ENCODE assay signal across 11 mouse cellular contexts in the genomic region with DNA sequence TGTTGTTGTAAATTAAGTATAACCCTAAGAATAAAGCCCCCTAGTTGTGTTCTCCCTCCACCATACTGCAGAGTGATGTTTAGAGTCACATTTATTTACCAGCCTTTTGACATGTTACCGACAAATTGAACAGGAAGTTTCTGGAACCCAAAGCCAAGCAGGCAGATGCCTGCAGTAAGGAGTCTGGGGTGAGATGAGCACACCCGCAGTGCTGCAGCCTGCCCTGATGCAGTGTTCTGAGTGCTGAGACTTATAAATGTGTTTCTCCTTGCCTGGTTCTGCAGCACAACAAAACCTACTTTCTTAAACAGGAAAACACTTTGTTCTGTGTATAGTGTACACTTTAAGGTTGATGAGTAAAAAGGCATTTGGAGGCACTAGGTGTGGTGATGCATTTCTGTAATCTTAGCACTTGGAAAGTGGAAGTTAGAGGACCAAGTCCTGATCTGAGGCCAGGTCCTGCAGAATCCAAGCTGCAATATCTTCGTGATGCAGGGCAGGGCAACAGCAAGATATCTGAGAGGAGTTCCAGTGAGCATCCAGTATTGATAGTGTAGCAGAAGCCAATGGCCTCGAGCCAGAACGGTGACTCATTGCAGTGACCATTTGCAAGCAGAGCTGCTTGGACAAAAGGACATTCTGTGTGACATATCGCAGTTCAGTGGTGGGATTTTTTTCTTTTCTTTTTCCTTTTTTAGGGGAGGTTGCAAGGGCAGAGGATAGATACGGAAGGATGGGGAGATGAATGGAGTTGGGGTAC. TPM values are rescaled to one million over a fixed set of nuclear protein-coding genes. Genes with fewer than 3 reads are reported as not detected.
A peak's percentile ranks its signal among the peaks of the same experiment; 100 is the strongest.
DNase-seq lines count a peak whose midpoint lies in the region; ATAC-seq lines count a peak whose summit lies in the region.
"Had no signal": no experiment of that assay in that cellular context is flagged by ENCODE, and none has a peak within 500 bp of the region (broad histone marks: within the 10 kb centered on the region; RNA-seq: fewer than 3 reads in every experiment).

No protein-coding gene starts in this region.

- H3K27me3 ChIP-seq in midbrain, embryonic 14.5 days (ENCODE audit: control insufficient read depth, insufficient read depth, low read length), result no peaks in the 10 kb centered on the region
- H3K27me3 ChIP-seq: embryonic facial prominence, embryonic 15.5 days had no signal

- peaks cover 18% of the 10 kb centered on the region for H3K4me1 ChIP-seq in midbrain, embryonic 14.5 days (ENCODE audit: control insufficient read depth, insufficient read depth, low read length)

- no peak overlapping the region for H3K27ac ChIP-seq in midbrain, embryonic 14.5 days (replicated peaks; ENCODE audit: low read depth, low read length)
- H3K27ac ChIP-seq: embryonic facial prominence, embryonic 15.5 days; liver, embryonic 14.5 days had no signal

- H3K9ac ChIP-seq in midbrain, embryonic 14.5 days (replicated peaks; ENCODE audit: low read length), result no peak overlapping the region
- H3K9ac ChIP-seq: embryonic facial prominence, embryonic 15.5 days; liver, embryonic 14.5 days had no signal

- H3K4me2 ChIP-seq in midbrain, embryonic 14.5 days (ENCODE audit: low read length), result no peak overlapping the region
- H3K4me2 ChIP-seq: embryonic facial prominence, embryonic 15.5 days had no signal

- WGBS in midbrain, embryonic 14.5 days, result 71% methylated on average over 7 of the region's 7 CpGs

- no peaks in the 10 kb centered on the region for H3K9me3 ChIP-seq in midbrain, embryonic 14.5 days (ENCODE audit: control insufficient read depth, low read length)
- H3K9me3 ChIP-seq: embryonic facial prominence, embryonic 15.5 days had no signal

- ATAC-seq in midbrain, embryonic 14.5 days (ENCODE audit: low FRiP score, low TSS enrichment), result no peak

- no peaks in the 10 kb centered on the region for H3K36me3 ChIP-seq in midbrain, embryonic 14.5 days (ENCODE audit: control insufficient read depth, insufficient read depth, low read length)
- H3K36me3 ChIP-seq: embryonic facial prominence, embryonic 15.5 days; G1E had no signal

- DNase-seq in layer of hippocampus, adult 8-10 months (ENCODE audit: low spot score in 2 of 2), result peak; percentile 69 to 75
- DNase-seq in layer of hippocampus, postnatal 10 days (ENCODE audit: low spot score in 2 of 2), result no peak
- DNase-seq in adrenal gland, adult 8-10 months, result peak; percentile 86
- peak; percentile 59 for DNase-seq in gastrocnemius, postnatal 25 days
- peak; percentile 75 for DNase-seq in kidney, postnatal 10 days
- DNase-seq in retina, embryonic 14.5 days (ENCODE audit: low spot score), result peak; percentile 26
- no peak for DNase-seq in thymus, postnatal 0 days (ENCODE audit: low spot score)
- DNase-seq in midbrain, embryonic 14.5 days, result no peak

- H3K4me3 ChIP-seq in midbrain, embryonic 14.5 days (replicated peaks; ENCODE audit: low read depth, low read length), result no peak overlapping the region
- H3K4me3 ChIP-seq: embryonic facial prominence, embryonic 15.5 days had no signal

RNA-seq across cellular contexts. Expression of a gene that starts 58.0 kb away (rescaled TPM):
- total RNA-seq in layer of hippocampus, adult 8-10 months (2022), result 100 to 1,000 TPM in 2 of 4 experiments, 10 to 100 TPM in 2; 92.0 to 111 (median 99.5) TPM
- total RNA-seq in layer of hippocampus, postnatal 10 days (2021), result 10 to 100 TPM; 55.2 to 64.0 TPM
- total RNA-seq in adrenal gland, adult 8-10 months (2022), result 10 to 100 TPM; 31.4 to 39.2 (median 34.6) TPM
- 1 to 10 TPM; 9.1 to 9.8 TPM for total RNA-seq in gastrocnemius, postnatal 25 days (2021)
- polyA plus RNA-seq in thymus, postnatal 0 days (2015; fragmentation: Nextera tagmentation; extraction: Ambion mirVana), result 26.6 and 29.8 TPM in 2 replicates
- 45.1 and 50.7 TPM in 2 replicates for polyA plus RNA-seq in midbrain, embryonic 14.5 days (2014; fragmentation: Nextera tagmentation; extraction: Ambion mirVana)
- polyA plus RNA-seq: G1E had no signal

Comparison
In these comparisons a context has a peak if more than half of its experiments do, and no peak if none do; other contexts are left out.
1. DNase-seq: peak in layer of hippocampus, adult 8-10 months (2 of 2), adrenal gland, adult 8-10 months (single experiment), gastrocnemius, postnatal 25 days (single experiment), kidney, postnatal 10 days (single experiment) and retina, embryonic 14.5 days (single experiment); none in layer of hippocampus, postnatal 10 days (0 of 2), thymus, postnatal 0 days (single experiment) and midbrain, embryonic 14.5 days (single experiment).